Mouse (Mus musculus) liver, adult 2 months (tissue): ENCODE measurements around the gene Kprp.

Experiments
- CTCF ChIP-seq: fragments of 200-500 bp; IDR thresholded peaks from 2 replicates; pipeline ENCODE4 v1.5.1; 2011; ENCODE audit warnings: low read depth, low read length, control low read depth
- POLR2A ChIP-seq: fragments of 200-500 bp; IDR thresholded peaks from 2 replicates; pipeline ENCODE4 v1.6.1; 2011; ENCODE audit warnings: low read length, control low read depth; ENCODE audit not compliant: insufficient read depth; ENCODE audit errors: extremely low read depth

GRCm38 (mm10) chr3:92851186-92851585 lies 24.1 kb upstream of the Kprp start, which contains the start of gene Lce1l:
- TF ChIP-seq POLR2A (no peak), CTCF (no peak)
